Mouse (Mus musculus) lung, postnatal 10 days (tissue): ENCODE measurements around the gene Trim44.

Experiments used
- DNase-seq: peaks from one replicate; pipeline ENCODE4 v3.0.0; 2021

The Trim44 gene

GRCm38 (mm10) chr2:102406324-102407304, 1.0 kb downstream of the Trim44 start:
- DNase-seq, result peak; percentile 13

- no peak for DNase-seq
Observed at GRCm38 (mm10) chr2:102403982-102404381, 3.6 kb downstream of the Trim44 start.

GRCm38 (mm10) chr2:102403306-102403705, 4.3 kb downstream of the Trim44 start:
- DNase-seq, result no peak

- DNase-seq, result no peak
Observed at GRCm38 (mm10) chr2:102401352-102401692, 6.3 kb downstream of the Trim44 start.

GRCm38 (mm10) chr2:102400605-102401351, 6.8 kb downstream of the Trim44 start:
- DNase-seq, result peak; percentile 94

GRCm38 (mm10) chr2:102399864-102400604, 7.6 kb downstream of the Trim44 start:
- DNase-seq, result no peak

- DNase-seq, result no peak
Observed at GRCm38 (mm10) chr2:102396493-102396892, 11.1 kb downstream of the Trim44 start.

- DNase-seq, result no peak
Observed at GRCm38 (mm10) chr2:102393457-102393856, 14.2 kb downstream of the Trim44 start.

GRCm38 (mm10) chr2:102385328-102385902, 22.2 kb downstream of the Trim44 start:
- no peak for DNase-seq

GRCm38 (mm10) chr2:102384496-102384895, 23.1 kb downstream of the Trim44 start:
- DNase-seq, result no peak

- no peak for DNase-seq
Observed at GRCm38 (mm10) chr2:102384057-102384456, 23.6 kb downstream of the Trim44 start.

- DNase-seq, result peak; percentile 8
Observed at GRCm38 (mm10) chr2:102383069-102383834, 24.4 kb downstream of the Trim44 start.

- DNase-seq, result no peak
Observed at GRCm38 (mm10) chr2:102382519-102382918, 25.1 kb downstream of the Trim44 start.

GRCm38 (mm10) chr2:102380581-102380980, 27.0 kb downstream of the Trim44 start:
- DNase-seq, result no peak

GRCm38 (mm10) chr2:102378928-102379327, 28.7 kb downstream of the Trim44 start:
- DNase-seq, result no peak

- no peak for DNase-seq
Observed at GRCm38 (mm10) chr2:102378381-102378780, 29.2 kb downstream of the Trim44 start.

- DNase-seq, result no peak
Observed at GRCm38 (mm10) chr2:102377370-102377769, 30.3 kb downstream of the Trim44 start.

- no peak for DNase-seq
Observed at GRCm38 (mm10) chr2:102373406-102374105, 34.1 kb downstream of the Trim44 start.

- no peak for DNase-seq
Observed at GRCm38 (mm10) chr2:102372690-102373089, 34.9 kb downstream of the Trim44 start.

- no peak for DNase-seq
Observed at GRCm38 (mm10) chr2:102371332-102371731, 36.3 kb downstream of the Trim44 start.

- DNase-seq, result no peak
Observed at GRCm38 (mm10) chr2:102365983-102366545, 41.6 kb downstream of the Trim44 start.
